Mouse (Mus musculus) urinary bladder, postnatal 4 days (tissue): Measurements from ENCODE around the gene Gm5108.

Experiments
- DNase-seq, 2 experiments: peaks; one replicate each; pipeline ENCODE4 v3.0.0; 2021 to 2022; ENCODE audit warnings: low spot score in 2 of 2

The Gm5108 gene

GRCm38 (mm10) chr5:67941369-67941768, at the start of gene Gm5108:
Gm5108 (plus strand) TSS chr5:67941669.
- DNase-seq = no peak

DNA sequence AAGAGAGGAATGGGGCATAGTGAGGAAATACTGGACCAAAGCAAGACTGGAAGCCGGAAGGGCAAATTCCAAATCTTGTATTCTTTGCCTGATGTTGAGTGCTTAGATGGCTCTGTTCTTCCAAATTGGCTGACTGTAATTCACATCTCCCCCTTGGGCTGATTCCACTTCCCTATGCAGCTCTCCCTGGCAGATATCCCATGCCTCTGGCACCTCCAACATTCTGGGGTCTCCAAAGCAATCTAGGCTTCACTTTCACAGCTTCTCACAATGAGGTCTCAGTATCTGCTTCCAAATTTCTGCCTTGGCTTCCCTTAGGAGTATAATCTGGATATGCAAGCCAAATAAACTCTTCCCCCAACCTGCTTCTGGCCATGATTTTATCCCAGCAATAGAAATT, 42.5 kb upstream of the Gm5108 start:
- no peak for DNase-seq

DNA sequence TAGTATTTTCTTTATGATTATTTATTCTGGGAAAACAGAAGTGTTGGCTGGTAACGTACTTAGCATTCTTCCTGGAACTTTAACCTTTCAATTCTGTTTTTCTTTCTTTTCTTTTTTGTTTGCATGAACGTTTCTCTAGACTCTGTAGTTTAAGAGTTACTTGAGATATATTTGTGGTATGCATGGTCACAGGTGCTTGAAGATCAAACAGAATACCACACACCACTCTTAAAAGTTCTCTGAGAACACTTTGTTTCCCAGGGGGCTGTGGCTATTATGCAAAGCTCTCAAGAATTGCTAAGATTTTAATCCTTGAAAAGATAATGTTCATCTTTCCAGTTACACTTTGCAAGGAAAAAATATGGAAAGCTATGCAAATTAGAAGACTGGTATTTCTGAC, 36.9 kb upstream of the Gm5108 start:
- DNase-seq = no peak

DNA sequence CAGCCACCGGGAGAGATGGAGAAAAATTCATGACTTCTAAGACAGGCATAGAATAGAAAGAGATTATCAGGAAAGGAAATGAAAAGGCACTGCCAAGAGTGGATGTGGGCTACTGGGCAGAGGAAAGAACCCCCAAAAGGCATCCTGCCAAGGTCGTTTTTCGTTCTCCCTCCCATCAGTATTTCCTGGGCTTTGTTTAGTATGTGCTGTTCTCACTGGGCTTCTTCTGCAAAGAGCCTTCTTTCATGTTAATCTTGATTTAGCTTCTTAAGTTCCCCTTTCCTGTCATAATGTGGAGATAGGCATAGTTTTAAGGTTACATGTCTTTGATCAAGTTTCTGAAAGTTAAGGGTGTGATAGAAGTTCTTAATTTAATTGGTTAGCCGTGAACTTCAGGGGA, 10.9 kb upstream of the Gm5108 start:
- DNase-seq = no peak

- DNase-seq = no peak
Measured at GRCm38 (mm10) chr5:67931623-67932022, 9.8 kb upstream of the Gm5108 start.

DNA sequence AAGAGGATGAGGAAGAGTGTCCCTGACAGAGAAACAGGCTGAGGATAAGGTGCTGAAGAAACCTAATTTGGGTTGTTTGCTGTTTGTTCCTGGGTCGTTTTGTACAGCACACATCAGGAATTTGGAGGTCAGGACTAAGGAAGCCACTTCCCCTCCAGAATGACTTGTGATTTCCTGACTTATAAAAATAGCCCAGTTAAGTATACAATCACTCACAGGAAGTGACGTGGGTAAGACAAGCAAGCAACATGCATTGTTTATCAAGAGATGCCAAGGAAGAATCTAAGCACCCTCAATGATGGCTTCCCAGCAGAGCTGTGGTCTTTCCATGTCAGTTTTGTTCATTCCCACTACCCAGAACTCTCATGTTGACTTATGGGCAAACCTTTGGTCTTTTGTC, 1.7 kb downstream of the Gm5108 start:
- no peak for DNase-seq

GRCm38 (mm10) chr5:67944074-67944785, 2.8 kb downstream of the Gm5108 start:
- no peak for DNase-seq

DNA sequence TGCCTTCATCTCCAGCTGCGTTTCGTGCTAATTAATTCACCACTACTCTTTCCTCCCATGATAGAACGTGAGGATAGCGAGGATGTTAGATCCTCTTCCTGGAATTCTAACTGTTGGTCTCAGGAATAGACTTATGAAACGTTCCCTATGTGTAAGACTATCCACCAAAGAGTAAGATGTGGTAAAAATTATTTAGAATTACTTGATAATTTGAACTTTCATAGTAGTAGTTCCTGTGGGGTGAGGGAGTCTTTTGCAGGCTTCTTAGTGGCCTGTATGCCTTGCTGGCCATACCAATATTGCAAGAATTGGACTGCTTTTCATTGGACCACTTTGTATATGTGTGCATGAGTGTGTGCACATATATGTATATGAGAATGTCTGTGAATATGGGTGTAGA, 4.9 kb downstream of the Gm5108 start, which contains the start of gene Gm21905:
Gene Gm21905, minus strand, starts transcription at position 101 of the 400 bp plus-strand sequence.
- no peak for DNase-seq

- no peak for DNase-seq
Measured at GRCm38 (mm10) chr5:67947006-67947405, 5.5 kb downstream of the Gm5108 start.

- DNase-seq = no peak
Measured at GRCm38 (mm10) chr5:67948074-67948473, 6.6 kb downstream of the Gm5108 start.

GRCm38 (mm10) chr5:67954097-67954496, 12.6 kb downstream of the Gm5108 start:
- no peak for DNase-seq

DNA sequence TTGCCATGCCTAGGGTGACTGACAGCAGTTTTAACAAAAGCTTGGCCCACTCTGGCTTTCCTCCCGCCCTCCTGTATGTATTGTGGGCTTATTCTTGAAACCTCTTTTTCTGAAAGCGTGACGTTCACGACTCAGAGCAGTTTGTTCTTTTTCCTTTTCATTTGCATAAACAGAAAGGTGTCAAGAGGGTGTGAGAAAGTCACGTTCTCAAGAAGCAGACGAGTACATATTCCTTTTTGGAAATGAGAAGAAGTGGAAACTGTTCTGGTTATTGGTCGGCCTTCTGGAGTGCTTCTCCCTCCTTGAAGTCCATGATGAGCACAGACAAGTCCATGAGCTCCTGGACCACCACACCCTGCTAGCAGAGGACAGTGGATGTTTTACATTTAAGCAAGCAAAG, 14.0 kb downstream of the Gm5108 start:
- DNase-seq = no peak

DNA sequence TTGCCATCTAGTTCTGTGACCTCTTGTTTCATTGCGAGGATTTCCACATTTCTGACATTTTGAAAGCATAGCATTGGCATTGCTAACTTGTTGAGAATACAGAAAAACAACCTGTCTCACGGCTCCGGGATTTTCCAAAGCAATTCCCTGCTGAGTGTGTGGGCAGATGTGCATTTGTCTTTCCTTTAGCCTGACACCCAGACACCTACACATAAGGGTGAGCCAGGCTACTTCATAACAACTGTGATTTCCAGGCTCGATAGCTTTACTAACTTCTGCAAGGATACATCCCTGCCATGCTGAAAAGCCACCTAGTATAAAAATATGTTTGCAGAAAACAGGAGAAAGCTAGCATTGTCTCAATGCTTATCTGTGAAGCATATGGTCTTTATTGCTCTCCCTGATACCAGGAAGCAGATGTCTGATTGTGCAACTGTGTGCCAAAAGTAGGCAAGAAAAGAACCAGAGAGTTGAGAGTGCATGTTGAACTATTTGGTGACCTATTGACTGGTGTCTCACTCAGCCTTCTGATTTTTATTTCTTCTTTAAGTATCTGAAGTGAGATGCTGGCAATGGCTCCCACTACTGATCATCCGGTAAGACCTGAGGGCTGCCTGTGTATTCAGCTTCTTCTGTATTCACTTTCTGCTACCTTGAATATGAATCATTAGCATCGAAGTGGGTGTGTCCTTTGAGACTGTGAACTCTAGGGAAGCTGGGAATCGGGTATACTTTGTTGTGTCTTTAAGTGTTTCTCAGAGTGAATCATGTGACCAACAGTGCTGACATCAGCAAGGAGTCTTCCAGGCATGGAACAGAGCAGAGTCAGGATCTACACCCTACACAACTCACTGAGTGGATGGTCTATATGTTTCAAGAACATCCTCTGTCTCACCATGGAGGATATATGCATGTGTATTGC, 20.5 kb downstream of the Gm5108 start:
- DNase-seq = no peak

DNA sequence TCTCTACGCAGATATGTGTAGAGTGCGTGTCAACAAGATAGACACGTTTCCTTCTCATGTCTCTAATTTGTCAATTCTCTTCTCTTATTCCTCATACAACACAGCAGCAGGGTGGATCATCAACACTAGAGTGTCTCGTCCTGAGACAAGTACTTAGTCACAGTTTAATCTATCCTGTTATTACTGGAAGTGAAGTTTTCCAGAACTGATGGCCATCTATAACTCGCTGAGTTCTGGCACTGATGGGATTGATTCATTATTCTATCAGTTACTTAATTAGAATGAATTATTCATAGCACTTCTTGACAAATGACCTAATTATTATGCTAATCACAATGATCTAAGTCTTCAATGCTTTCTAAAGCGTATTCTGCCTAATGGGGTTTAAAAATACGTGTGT, 28.1 kb downstream of the Gm5108 start:
- DNase-seq = no peak

DNA sequence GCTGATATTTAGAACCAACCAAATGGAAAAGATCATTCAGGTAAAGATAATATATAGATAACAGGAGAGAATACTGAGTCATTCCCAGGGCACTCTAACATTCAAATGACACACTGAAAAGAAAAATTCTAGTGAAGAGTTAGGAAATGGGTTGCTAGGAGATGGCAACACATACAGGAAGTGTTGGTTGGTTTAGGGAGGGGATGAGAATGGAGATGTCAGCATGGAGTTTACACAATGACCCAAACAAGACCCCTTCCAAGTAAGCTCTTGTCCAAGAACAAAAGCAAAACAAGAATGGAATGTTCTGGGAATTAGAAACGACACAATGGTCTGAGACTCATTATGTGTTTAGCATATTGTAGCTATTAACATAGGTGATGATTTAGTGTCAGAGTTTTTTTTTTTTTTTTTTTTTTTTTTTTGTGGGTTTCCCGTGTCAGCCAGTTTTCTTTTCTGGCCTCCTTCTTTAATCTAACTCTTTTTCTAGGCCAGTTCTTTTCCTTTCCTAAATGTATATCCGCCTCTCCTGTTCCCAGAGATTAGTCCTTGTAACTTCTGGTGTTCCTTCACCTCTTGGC, 40.6 kb downstream of the Gm5108 start:
- DNase-seq = no peak

- DNase-seq = no peak
Measured at GRCm38 (mm10) chr5:67990426-67990825, 49.0 kb downstream of the Gm5108 start.

GRCm38 (mm10) chr5:68002611-68003010, 61.1 kb downstream of the Gm5108 start:
- no peak for DNase-seq

GRCm38 (mm10) chr5:68003904-68004303, 62.4 kb downstream of the Gm5108 start:
- DNase-seq = no peak

DNA sequence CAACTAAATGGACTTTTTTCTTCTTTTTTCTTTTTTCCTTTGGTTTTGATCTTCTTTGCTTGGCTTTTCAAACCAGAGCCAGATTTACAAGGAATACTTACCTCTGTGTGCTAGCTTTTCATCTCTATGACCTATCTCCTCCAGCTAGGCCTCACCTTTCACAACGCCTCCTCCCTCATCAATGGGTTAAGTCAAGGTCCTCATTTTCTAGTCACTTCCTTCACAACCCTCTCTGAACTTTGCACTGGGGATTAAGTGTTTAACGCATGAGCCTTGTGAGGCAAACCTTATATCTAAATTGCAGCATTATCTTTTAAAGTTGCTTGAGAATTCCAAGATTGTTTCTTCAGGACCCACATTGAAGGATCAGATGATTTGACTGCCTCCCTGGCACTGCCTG, 63.0 kb downstream of the Gm5108 start:
- DNase-seq = no peak

GRCm38 (mm10) chr5:68007074-68007473, 65.6 kb downstream of the Gm5108 start:
- DNase-seq = no peak

DNA sequence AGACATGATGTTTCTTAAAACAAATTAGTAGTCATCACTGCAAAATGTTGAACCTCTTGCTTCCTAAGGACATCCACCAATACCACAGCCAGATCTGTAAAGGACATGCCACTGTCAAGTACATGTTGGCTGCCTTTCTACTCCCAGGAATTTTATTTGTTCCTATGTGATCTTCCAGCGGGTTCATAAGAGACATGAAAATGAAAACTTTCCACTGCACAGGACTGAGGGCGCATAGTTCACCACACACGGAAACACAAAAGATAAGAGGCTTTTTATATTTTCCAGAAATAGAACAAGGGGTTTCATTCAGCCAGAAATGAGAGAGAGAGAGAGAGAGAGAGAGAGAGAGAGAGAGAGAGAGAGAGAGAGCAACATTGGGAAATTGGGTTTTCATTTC, 70.1 kb downstream of the Gm5108 start:
- no peak for DNase-seq

DNA sequence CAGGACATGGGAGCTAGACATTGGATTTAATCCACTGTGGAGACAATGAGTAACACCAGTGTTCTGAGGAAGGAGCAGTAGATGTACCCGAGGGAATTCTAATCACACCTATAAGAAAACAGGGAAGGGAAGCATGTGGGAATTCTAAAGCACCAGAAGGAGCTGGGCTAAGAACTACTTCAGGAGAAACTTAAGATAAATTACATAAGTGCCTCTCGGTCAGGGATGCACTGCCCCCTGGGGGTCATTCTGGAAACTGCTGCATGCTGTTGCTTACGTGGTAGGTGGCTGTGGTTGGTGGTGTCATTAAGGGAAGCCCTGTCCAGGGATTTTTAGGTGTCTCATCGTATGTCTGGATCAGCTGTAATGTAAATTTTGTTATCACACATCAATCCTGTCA, 71.1 kb downstream of the Gm5108 start:
- peak; percentile 47 to 86 for DNase-seq

DNA sequence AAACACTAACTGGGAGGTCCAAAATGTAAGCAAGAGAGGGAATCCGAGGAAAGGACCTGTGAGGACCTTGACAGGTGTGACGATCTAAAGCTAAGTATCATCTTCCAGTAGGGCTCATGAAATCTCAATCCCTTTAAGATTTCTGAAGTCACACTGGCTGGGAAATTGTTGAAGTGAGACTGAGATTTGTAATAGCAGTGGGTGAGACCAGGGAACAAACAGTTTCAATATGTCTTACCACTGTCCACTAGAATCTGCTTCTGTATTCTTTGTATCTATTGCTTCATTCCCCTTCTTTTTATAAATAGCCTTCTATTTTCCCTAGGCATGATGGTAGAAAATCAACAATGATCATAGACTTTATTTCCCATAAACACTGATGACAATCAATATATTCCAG, 79.4 kb downstream of the Gm5108 start:
- DNase-seq = no peak
